Comparison of ENCODE assay signal across 8 mouse cellular contexts in genomic region chr1:135248434-135248850, GRCm38 (mm10). TPM values are rescaled to one million over a fixed set of nuclear protein-coding genes. Genes with fewer than 3 reads are reported as not detected.
A peak's percentile ranks its signal among the peaks of the same experiment; 100 is the strongest.
DNase-seq lines count a peak whose midpoint lies in the region.

No protein-coding gene starts in this region.

- peak; percentile 49 for DNase-seq in adrenal gland, postnatal 14 days
- DNase-seq in adrenal gland, postnatal 4 days (ENCODE audit: low spot score in 2 of 2), result no peak
- DNase-seq in embryo, embryonic 9.5 days (ENCODE audit: extremely low spot score), result peak; percentile 19
- peak; percentile 24 for DNase-seq in induced T-regulatory cell, adult 2 months (ENCODE audit: low read depth)
- peak; percentile 24 to 40 for DNase-seq in layer of hippocampus, postnatal 36 days
- peak; percentile 84 for DNase-seq in lung, postnatal 10 days
- peak; percentile 44 to 57 for DNase-seq in right cerebral cortex, postnatal 36 days (ENCODE audit: low spot score in 2 of 2)
- no peak for DNase-seq in adipocyte (ENCODE audit: low spot score)

RNA-seq across cellular contexts. Expression of gene Elf3, which starts 9.9 kb away (rescaled TPM):
- 0.30 TPM in 2 replicates for total RNA-seq in adrenal gland, postnatal 14 days (2021)
- 1 to 10 TPM in 1 of 2 experiments, under 1 TPM in 1; 0.37 to 4.7 TPM for total RNA-seq in adrenal gland, postnatal 4 days (2021)
- total RNA-seq in layer of hippocampus, postnatal 36 days (2021), result not detected

RNA-seq across cellular contexts. Expression of gene Rnpep, which starts 35.4 kb away (rescaled TPM):
- 46.8 and 51.3 TPM in 2 replicates for total RNA-seq in adrenal gland, postnatal 14 days (2021)
- 10 to 100 TPM; 47.3 to 48.8 TPM for total RNA-seq in adrenal gland, postnatal 4 days (2021)
- 10 to 100 TPM; 54.0 to 65.4 TPM for total RNA-seq in layer of hippocampus, postnatal 36 days (2021)

Comparison
In these comparisons a context has a peak if more than half of its experiments do, and no peak if none do; other contexts are left out.
1. DNase-seq: peak in adrenal gland, postnatal 14 days (single experiment), embryo, embryonic 9.5 days (single experiment), induced T-regulatory cell, adult 2 months (single experiment), layer of hippocampus, postnatal 36 days (2 of 2), lung, postnatal 10 days (single experiment) and right cerebral cortex, postnatal 36 days (2 of 2); none in adrenal gland, postnatal 4 days (0 of 2) and adipocyte (single experiment).